Mouse (Mus musculus) gastrocnemius, postnatal 36 days (tissue): ENCODE data around the gene Hist1h4a. TPM values are rescaled to one million over a fixed set of nuclear protein-coding genes. Genes with fewer than 3 reads are reported as not detected.

ENCODE experiments used
- DNase-seq, 2 experiments: peaks; one replicate each; pipeline ENCODE4 v3.0.0; 2022
- intact Hi-C: fragments of 180-260 bp; cut with DNase I; formaldehyde crosslinking; loops from one replicate; pipeline ENCODE4 v1.15.1; 2025
- total RNA-seq, 2 experiments: library from RNA; stranded (reverse); gene quantifications; 2 replicates each; pipeline ENCODE4 v1.2.3; 2021

The Hist1h4a gene
- total RNA-seq, 2 experiments from 2014 or later, result 6.4 to 7.2 TPM

GRCm38 (mm10) chr13:23745381-23746161 lies 15.5 kb downstream of the Hist1h4a start, which contains the start of gene Hist1h3c:
Gene Hist1h3c (minus strand): TSS chr13:23745602.
- intact Hi-C loops, result loop anchor here (5.0 kb wide), 1 partner anchor 163 kb away; the partner anchor contains the start of gene Hist1h4d
- DNase-seq, result peak; percentile 69 to 75

- intact Hi-C loops, result loop anchor here (5.0 kb wide), 1 partner anchor 162 kb away; the partner anchor contains the start of gene Hist1h4d
- no peak for DNase-seq
Measured at GRCm38 (mm10) chr13:23744421-23745380, 16.3 kb downstream of the Hist1h4a start.

- intact Hi-C loops, result no loop called here
- DNase-seq, result no peak
Measured at GRCm38 (mm10) chr13:23743963-23744362, 17.1 kb downstream of the Hist1h4a start.

- intact Hi-C loops, result no loop called here
- no peak for DNase-seq
Measured at GRCm38 (mm10) chr13:23743215-23743614, 17.8 kb downstream of the Hist1h4a start.

- DNase-seq, result no peak
- intact Hi-C loops, result no loop called here
Measured at GRCm38 (mm10) chr13:23742007-23742406, 19.0 kb downstream of the Hist1h4a start.

GRCm38 (mm10) chr13:23740910-23741309 lies 20.1 kb downstream of the Hist1h4a start:
- intact Hi-C loops, result no loop called here
- no peak for DNase-seq

GRCm38 (mm10) chr13:23740256-23740840 lies 20.7 kb downstream of the Hist1h4a start:
- intact Hi-C loops, result no loop called here
- DNase-seq, result no peak

GRCm38 (mm10) chr13:23739922-23740252 lies 21.1 kb downstream of the Hist1h4a start:
- DNase-seq, result no peak
- intact Hi-C loops, result loop anchor here (10.0 kb wide), 1 partner anchor 115 kb away; the partner anchor contains the start of genes Hist1h1e and Hist1h2be

- intact Hi-C loops, result loop anchor here (10.0 kb wide), 1 partner anchor 114 kb away; the partner anchor contains the start of genes Hist1h1e and Hist1h2be
- peak; percentile 86 to 91 for DNase-seq
Measured at GRCm38 (mm10) chr13:23739069-23739921, 21.7 kb downstream of the Hist1h4a start.

GRCm38 (mm10) chr13:23738677-23739068 lies 22.4 kb downstream of the Hist1h4a start, which contains the start of gene Hist1h1c:
Gene Hist1h1c (plus strand): TSS chr13:23738808.
- intact Hi-C loops, result loop anchor here (10.0 kb wide), 1 partner anchor 114 kb away; the partner anchor contains the start of genes Hist1h1e and Hist1h2be
- DNase-seq, result peak; percentile 82 to 86

GRCm38 (mm10) chr13:23738041-23738440 lies 23.0 kb downstream of the Hist1h4a start:
- DNase-seq, result no peak
- intact Hi-C loops, result loop anchor here (10.0 kb wide), 1 partner anchor 113 kb away; the partner anchor contains the start of genes Hist1h1e and Hist1h2be

- no peak for DNase-seq
- intact Hi-C loops, result loop anchor here (10.0 kb wide), 1 partner anchor 112 kb away; the partner anchor contains the start of genes Hist1h1e and Hist1h2be
Measured at GRCm38 (mm10) chr13:23737091-23737490, 23.9 kb downstream of the Hist1h4a start.

GRCm38 (mm10) chr13:23732156-23732804 lies 28.8 kb downstream of the Hist1h4a start:
- DNase-seq, result no peak
- intact Hi-C loops, result loop anchor here (1.0 to 10.0 kb wide), 2 partner anchors 31 to 107 kb away; partner anchors contain the start of genes Hist1h1e and Hist1h2be

- no peak for DNase-seq
- intact Hi-C loops, result loop anchor here (10.0 kb wide), 1 partner anchor 106 kb away; the partner anchor contains the start of genes Hist1h1e and Hist1h2be
Measured at GRCm38 (mm10) chr13:23730479-23730878, 30.6 kb downstream of the Hist1h4a start.

- DNase-seq, result no peak
- intact Hi-C loops, result loop anchor here (10.0 kb wide), 1 partner anchor 105 kb away; the partner anchor contains the start of genes Hist1h1e and Hist1h2be
Measured at GRCm38 (mm10) chr13:23729706-23730105, 31.3 kb downstream of the Hist1h4a start.

- no peak for DNase-seq
- intact Hi-C loops, result no loop called here
Measured at GRCm38 (mm10) chr13:23729192-23729525, 31.9 kb downstream of the Hist1h4a start.

- intact Hi-C loops, result no loop called here
- DNase-seq, result no peak
Measured at GRCm38 (mm10) chr13:23728472-23729191, 32.4 kb downstream of the Hist1h4a start.

GRCm38 (mm10) chr13:23725213-23725612 lies 35.8 kb downstream of the Hist1h4a start:
- intact Hi-C loops, result no loop called here

More at GRCm38 (mm10) chr13:23725213-23725612, 35.8 kb downstream of the Hist1h4a start:
- DNase-seq, result no peak
